Mouse (Mus musculus) midbrain, embryonic 16.5 days (tissue): ENCODE measurements around the gene Cdh12. TPM values are rescaled to one million over a fixed set of nuclear protein-coding genes. Genes with fewer than 3 reads are reported as not detected.
"Not testable (repeated sequence)": the region's sequence is repeated elsewhere in the genome, so short reads cannot be mapped to it uniquely, and the experiment has no call there.

Experiments used
- ATAC-seq: fragments of 200-750 bp; cut with Nextera tagmentation; 2 replicates; pipeline ENCODE4 v1.8.0; 2017; ENCODE audit warnings: moderate TSS enrichment
- H3K27ac ChIP-seq: fragments of 300-500 bp; sonication (generic); 2 replicates; pipeline ENCODE4 v1.5.1; 2014; ENCODE audit warnings: mild to moderate bottlenecking, low read length, mixed read lengths
- H3K27me3 ChIP-seq: fragments of 300-500 bp; sonication (generic); 2 replicates; pipeline ENCODE4 v1.6.1; 2014; ENCODE audit warnings: low read depth, low read length, mixed read lengths; ENCODE audit not compliant: control insufficient read depth, insufficient read depth
- H3K36me3 ChIP-seq: fragments of 300-500 bp; sonication (generic); 2 replicates; pipeline ENCODE4 v1.6.1; 2014; ENCODE audit warnings: mild to moderate bottlenecking, low read length, moderate library complexity, mixed read lengths; ENCODE audit not compliant: control insufficient read depth, insufficient read depth
- H3K4me1 ChIP-seq: fragments of 300-500 bp; sonication (generic); 2 replicates; pipeline ENCODE4 v1.6.1; 2014; ENCODE audit warnings: mild to moderate bottlenecking, low read length, mixed read lengths; ENCODE audit not compliant: control insufficient read depth, insufficient read depth
- H3K4me2 ChIP-seq: fragments of 300-500 bp; sonication (generic); 2 replicates; pipeline ENCODE4 v1.6.1; 2014; ENCODE audit warnings: mild to moderate bottlenecking, low read length, mixed read lengths
- H3K4me3 ChIP-seq: fragments of 300-500 bp; sonication (generic); 2 replicates; pipeline ENCODE4 v1.5.1; 2014; ENCODE audit warnings: low read depth, mild to moderate bottlenecking, low read length, moderate library complexity, mixed read lengths
- H3K9ac ChIP-seq: fragments of 300-500 bp; sonication (generic); 2 replicates; pipeline ENCODE4 v1.6.1; 2014; ENCODE audit warnings: low read depth, low read length, mixed read lengths
- H3K9me3 ChIP-seq: fragments of 300-500 bp; sonication (generic); replicated peaks from 2 replicates; pipeline ENCODE4 v1.6.1; 2014; ENCODE audit warnings: mild to moderate bottlenecking, low read length, mixed read lengths; ENCODE audit not compliant: control insufficient read depth, poor library complexity, severe bottlenecking
- WGBS: fragments of 180-500 bp; shearing (Covaris S2); extraction: QIAGEN DNeasy Blood & Tissue Kit; methylation state at CpG from one replicate; pipeline ENCODE4 v1.1.7; 2014; 5-methylcytosine and 5-hydroxymethylcytosine counted together
- polyA plus RNA-seq: library from polyadenylated mRNA; unstranded; fragments of >200 nt; fragmentation: Nextera tagmentation; extraction: Ambion mirVana; gene quantifications from 2 replicates; pipeline ENCODE4 v1.2.1, GENCODE M21; 2015

Gene Cdh12
- polyA plus RNA-seq, 1 experiment from 2014 or later = 11.6 TPM

DNA sequence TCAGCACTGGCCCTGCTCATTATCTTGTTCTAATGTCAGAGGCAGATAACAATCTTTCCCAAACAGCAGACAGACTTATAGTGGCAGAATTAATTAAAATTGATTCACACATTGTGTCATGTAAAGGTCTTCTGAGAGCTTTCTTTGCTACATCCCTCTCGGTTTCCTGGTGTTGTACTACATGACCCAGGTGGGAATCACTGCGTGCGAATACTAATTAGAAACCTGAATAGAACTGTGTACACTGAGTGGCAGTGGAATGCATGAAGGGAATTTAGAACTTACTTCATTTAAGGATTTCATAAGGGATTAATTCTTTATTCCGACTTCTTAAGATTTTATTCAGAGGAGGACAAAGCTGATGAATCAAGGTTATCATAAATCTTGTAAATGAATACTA, 121.9 kb downstream of the Cdh12 start:
- H3K4me1 ChIP-seq = no peaks in the 10 kb centered on the region

DNA sequence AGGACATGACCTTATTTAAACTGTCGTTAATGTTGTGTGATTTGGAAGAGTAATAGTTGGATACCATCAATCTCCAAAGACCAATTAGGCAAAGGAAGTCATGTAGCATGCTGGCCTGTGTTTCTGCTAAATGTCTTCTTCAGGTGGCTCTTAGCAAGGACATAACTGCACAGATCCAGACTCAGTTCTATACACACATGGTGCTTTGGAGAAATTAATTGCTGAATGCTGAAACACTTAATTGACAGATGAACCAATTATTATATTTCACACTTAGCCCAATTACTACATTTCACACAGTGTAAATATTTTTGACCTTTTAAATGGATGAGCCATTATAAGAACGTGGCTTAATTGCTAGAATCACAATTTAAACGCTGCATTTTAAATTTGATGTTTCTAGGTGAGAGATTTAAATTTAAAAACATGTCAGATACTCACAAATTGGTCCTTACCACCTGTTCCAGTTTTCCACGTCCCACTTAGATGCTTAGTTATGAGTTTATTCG, 133.6 kb downstream of the Cdh12 start:
- no peak overlapping the region for H3K27ac ChIP-seq
- no peak overlapping the region for H3K9ac ChIP-seq
- H3K4me1 ChIP-seq = no peaks in the 10 kb centered on the region
- ATAC-seq = no peak
- no peaks in the 10 kb centered on the region for H3K36me3 ChIP-seq
- no peaks in the 10 kb centered on the region for H3K9me3 ChIP-seq
- H3K4me2 ChIP-seq = no peak overlapping the region
- WGBS = 73% methylated on average over 5 of the region's 5 CpGs
- H3K4me3 ChIP-seq = no peak overlapping the region
- H3K27me3 ChIP-seq = no peaks in the 10 kb centered on the region

More for the DNA sequence above, 121.9 kb downstream of the Cdh12 start:
- Histone ChIP-seq H3K4me2 (no peak overlapping the region), H3K9me3 (no peaks in the 10 kb centered on the region), H3K4me3 (no peak overlapping the region), H3K9ac (no peak overlapping the region), H3K36me3 (no peaks in the 10 kb centered on the region), H3K27ac (no peak overlapping the region), H3K27me3 (no peaks in the 10 kb centered on the region)
- ATAC-seq = no peak
- 62% methylated on average over 4 of the region's 4 CpGs for WGBS

DNA sequence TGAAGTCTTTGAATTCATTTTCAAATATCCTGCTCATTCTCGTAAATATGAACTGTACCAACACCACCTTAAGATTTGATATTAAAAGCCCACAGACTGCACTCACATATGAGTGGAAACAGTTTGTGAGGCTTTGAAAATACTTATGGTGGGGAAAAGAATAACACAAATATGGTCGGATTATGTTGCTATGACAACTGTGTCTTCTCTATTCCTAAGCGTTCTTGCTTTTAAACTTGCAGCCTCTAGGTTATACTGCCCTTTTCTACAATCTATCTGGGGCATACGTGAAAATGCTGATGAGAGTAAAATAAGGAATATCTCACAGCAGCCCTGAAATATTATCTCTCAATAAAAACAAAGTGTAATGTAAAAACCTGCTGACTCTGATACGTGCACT, 142.5 kb downstream of the Cdh12 start:
- H3K4me2 ChIP-seq = no peak overlapping the region
- H3K4me1 ChIP-seq = 0 out of 2 replicates have a peak, but pooled peaks cover 2% of the 10 kb centered on the region
- ATAC-seq = peak; percentile 80
- H3K27ac ChIP-seq = no peak overlapping the region
- no peak overlapping the region for H3K9ac ChIP-seq
- no peaks in the 10 kb centered on the region for H3K9me3 ChIP-seq
- 52% methylated on average over 5 of the region's 5 CpGs for WGBS
- H3K36me3 ChIP-seq = no peaks in the 10 kb centered on the region
- no peak overlapping the region for H3K4me3 ChIP-seq
- H3K27me3 ChIP-seq = no peaks in the 10 kb centered on the region

DNA sequence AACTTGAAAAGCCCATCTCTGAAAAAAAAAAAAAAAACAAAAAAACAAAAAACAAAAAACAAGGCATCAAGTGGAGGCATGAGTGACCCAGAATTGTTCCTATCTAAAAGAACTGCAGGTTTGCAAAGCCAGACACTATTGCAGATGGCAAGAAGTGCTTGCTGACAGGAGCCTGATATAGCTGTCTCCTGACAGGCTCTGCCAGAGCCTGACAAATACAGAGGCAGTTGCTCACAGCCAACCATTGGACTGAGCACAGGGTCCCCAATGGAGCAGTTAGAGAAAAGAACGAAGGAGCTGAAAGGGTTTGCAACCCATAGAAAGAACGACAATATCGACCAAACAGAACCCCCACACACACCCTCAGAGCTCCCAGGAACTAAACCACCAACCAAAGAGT, 156.7 kb downstream of the Cdh12 start:
- H3K4me1 ChIP-seq, H3K4me3 ChIP-seq, H3K9me3 ChIP-seq, H3K4me2 ChIP-seq, H3K36me3 ChIP-seq, ATAC-seq, H3K27me3 ChIP-seq, H3K27ac ChIP-seq, H3K9ac ChIP-seq: not testable (repeated sequence)
- WGBS = 79% methylated on average over 3 of the region's 3 CpGs

DNA sequence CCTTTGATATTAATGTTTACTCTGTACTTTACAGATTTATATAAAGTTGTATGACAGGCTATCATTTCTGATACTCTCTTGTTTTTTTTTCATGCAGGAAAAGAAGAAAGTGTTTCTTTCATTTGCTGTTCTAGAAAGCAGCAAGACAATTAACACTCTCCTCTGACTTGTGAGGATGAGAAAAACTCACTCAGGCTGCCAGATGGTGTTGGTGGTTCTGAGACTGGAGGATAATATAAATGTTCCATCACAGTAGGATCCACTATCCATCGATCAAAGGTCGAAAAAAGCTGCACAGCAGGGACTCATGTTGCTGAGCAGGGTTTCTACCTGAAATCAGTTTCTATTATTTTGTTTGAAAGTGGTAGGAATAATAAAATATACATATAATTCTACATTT, 185.5 kb downstream of the Cdh12 start:
- Histone ChIP-seq H3K27me3 (no peaks in the 10 kb centered on the region), H3K9ac (no peak overlapping the region), H3K4me3 (no peak overlapping the region), H3K4me1 (peaks cover 3% of the 10 kb centered on the region; the same call in 1 of the 2 replicates), H3K27ac (no peak overlapping the region), H3K4me2 (no peak overlapping the region), H3K36me3 (no peaks in the 10 kb centered on the region), H3K9me3 (no peaks in the 10 kb centered on the region)
- no peak for ATAC-seq
- WGBS = 69% methylated on average over 2 of the region's 2 CpGs

DNA sequence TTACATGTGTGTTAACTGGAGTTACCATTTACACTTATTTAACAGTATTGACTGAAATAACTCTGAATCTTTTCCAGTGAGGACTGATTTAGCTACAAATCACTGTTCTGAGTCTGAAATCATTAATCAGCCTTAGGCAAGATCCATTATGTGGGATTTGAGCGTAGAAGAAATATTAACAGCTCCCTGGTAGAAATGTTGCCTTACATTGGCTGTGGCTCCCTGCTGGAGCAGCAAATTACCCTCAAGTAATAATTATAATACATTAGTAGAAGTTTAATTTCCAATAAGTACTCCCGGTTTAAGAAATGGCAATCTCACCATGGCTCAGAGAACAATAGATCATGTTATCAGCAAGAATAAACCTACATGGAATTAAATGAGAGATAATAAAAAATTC, 190.1 kb downstream of the Cdh12 start:
- Histone ChIP-seq H3K9ac (no peak overlapping the region), H3K4me1 (peaks cover 3% of the 10 kb centered on the region; the same call in 1 of the 2 replicates), H3K9me3 (no peaks in the 10 kb centered on the region), H3K4me2 (no peak overlapping the region), H3K27me3 (no peaks in the 10 kb centered on the region), H3K4me3 (no peak overlapping the region), H3K36me3 (no peaks in the 10 kb centered on the region), H3K27ac (no peak overlapping the region)
- 59% methylated on average over 2 of the region's 2 CpGs for WGBS
- no peak for ATAC-seq

DNA sequence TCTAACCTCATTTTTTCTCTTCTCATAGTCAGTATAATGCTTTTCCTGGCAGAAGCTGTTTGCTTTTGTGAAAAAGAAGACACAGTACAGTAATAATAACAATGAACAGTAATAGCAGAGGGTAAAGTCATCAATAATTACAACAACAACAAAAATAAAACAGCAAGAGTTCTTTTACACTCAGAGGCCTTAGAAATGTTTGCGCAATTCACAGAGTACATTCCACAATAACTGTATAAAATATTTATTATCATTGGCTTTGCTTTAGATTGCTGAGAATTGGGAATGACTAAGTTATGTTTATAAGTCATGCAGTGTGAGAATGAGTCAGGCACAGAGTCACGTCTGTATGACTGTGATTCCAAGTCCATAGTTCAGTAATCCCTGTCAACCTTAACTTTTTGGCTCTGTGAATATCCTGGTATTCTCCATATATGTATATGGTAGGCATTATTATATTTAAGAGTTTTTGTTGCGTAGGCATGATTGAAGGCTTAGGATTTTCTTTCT, 193.9 kb downstream of the Cdh12 start:
- ATAC-seq = no peak
- 93% methylated on average over 3 of the region's 3 CpGs for WGBS

DNA sequence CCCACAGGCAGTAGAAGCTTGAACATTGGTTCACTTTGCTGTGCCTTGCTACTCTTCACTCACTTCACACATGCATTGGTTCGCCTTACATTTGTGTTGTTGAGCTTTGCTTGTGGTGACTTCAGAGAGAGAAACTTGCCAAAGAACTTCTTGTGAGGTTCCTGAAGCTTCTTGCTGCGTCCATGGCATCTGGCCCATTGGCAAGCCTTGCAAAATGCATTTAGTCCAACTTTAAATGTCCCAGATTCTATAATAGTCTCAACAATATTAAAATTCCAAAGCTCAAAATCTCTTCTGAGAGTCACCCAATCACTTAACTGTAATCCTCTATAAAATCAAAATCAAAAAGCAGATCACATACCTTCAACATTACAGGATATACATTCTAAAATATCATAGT, 211.2 kb downstream of the Cdh12 start:
- Histone ChIP-seq H3K36me3 (no peaks in the 10 kb centered on the region), H3K27me3 (no peaks in the 10 kb centered on the region), H3K4me3 (no peak overlapping the region), H3K27ac (no peak overlapping the region), H3K4me1 (no peaks in the 10 kb centered on the region), H3K9me3 (no peaks in the 10 kb centered on the region), H3K9ac (no peak overlapping the region), H3K4me2 (no peak overlapping the region)
- WGBS = 71% methylated on average over 2 of the region's 2 CpGs
- no peak for ATAC-seq

More for the DNA sequence above, 193.9 kb downstream of the Cdh12 start:
- no peaks in the 10 kb centered on the region for H3K9me3 ChIP-seq
- H3K9ac ChIP-seq = no peak overlapping the region
- peaks cover 3% of the 10 kb centered on the region; the same call in 1 of the 2 replicates for H3K4me1 ChIP-seq
- H3K27me3 ChIP-seq = no peaks in the 10 kb centered on the region
- H3K4me2 ChIP-seq = no peak overlapping the region
- H3K36me3 ChIP-seq = no peaks in the 10 kb centered on the region
- H3K27ac ChIP-seq = no peak overlapping the region
- no peak overlapping the region for H3K4me3 ChIP-seq

DNA sequence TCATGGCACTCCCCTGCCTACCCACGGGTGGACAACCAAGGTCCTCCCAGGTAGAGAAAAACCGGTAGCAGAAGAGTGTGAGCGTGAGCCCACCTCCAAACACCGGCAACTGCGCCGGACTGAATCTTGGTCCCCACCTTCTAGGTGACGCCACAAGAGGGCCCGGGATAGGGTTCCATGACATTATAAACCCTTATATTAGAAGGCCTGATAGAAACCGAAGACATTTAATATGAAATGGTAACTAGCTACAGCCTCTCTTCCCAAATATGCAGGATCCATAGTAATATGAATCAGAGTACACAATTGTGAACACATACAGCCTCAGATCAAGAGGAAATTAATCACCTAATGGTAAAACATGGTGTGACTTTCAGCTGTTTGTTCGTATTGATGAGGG, 217.6 kb downstream of the Cdh12 start, which contains the start of gene Acot10:
TSS of gene Acot10 (minus strand) at position 101 of the 400 bp plus-strand sequence.
- no peak within 1 kb of the TSS for H3K27ac ChIP-seq
- no peaks in the 10 kb centered on the region for H3K36me3 ChIP-seq
- no peak within 1 kb of the TSS for H3K4me3 ChIP-seq
- no peak within 1 kb of the TSS for H3K4me2 ChIP-seq
- WGBS = 91% methylated on average over 10 of the region's 10 CpGs
- H3K4me1 ChIP-seq = no peaks in the 10 kb centered on the region
- no peak for ATAC-seq
- no peak within 1 kb of the TSS for H3K9ac ChIP-seq
- no peaks in the 10 kb centered on the region for H3K9me3 ChIP-seq
- H3K27me3 ChIP-seq = no peaks in the 10 kb centered on the region
